Comparison of ENCODE assay signal across 8 mouse cellular contexts in genomic region chr3:127789500-127790191, GRCm38 (mm10). TPM values are rescaled to one million over a fixed set of nuclear protein-coding genes. Genes with fewer than 3 reads are reported as not detected.
A peak's percentile ranks its signal among the peaks of the same experiment; 100 is the strongest.
DNase-seq lines count a peak whose midpoint lies in the region; ATAC-seq and TF ChIP-seq lines count a peak whose summit lies in the region.

Gene Tifa (plus strand): TSS chr3:127789805.

- peak within 1 kb of the TSS; percentile 56 for H3K9ac ChIP-seq in embryonic facial prominence, embryonic 11.5 days (replicated peaks; ENCODE audit: low read length)
- peak within 1 kb of the TSS; percentile 50; the same call in 1 of the 2 replicates for H3K9ac ChIP-seq in midbrain, embryonic 16.5 days (ENCODE audit: low read depth, low read length)

- no peak for TF ChIP-seq POLR2A in kidney, adult 2 months (IDR thresholded peaks at IDR 0.05; ENCODE audit: low read depth, low read length)

- H3K36me3 ChIP-seq in embryonic facial prominence, embryonic 11.5 days (replicated peaks; ENCODE audit: control insufficient read depth, insufficient read depth, low read depth, low read length): no peaks in the 10 kb centered on the region
- H3K36me3 ChIP-seq in kidney, adult 2 months (ENCODE audit: control insufficient read depth, insufficient read depth, low read length): no peaks in the 10 kb centered on the region
- H3K36me3 ChIP-seq in midbrain, embryonic 16.5 days (ENCODE audit: control insufficient read depth, insufficient read depth, low read length): no peaks in the 10 kb centered on the region

- under 1% methylated on average over 44 of the region's 44 CpGs for WGBS in embryonic facial prominence, embryonic 11.5 days
- WGBS in kidney, adult 2 months: 2% methylated on average over 44 of the region's 44 CpGs
- WGBS in midbrain, embryonic 16.5 days: under 1% methylated on average over 44 of the region's 44 CpGs

- no peaks in the 10 kb centered on the region for H3K9me3 ChIP-seq in embryonic facial prominence, embryonic 11.5 days (replicated peaks; ENCODE audit: control insufficient read depth, low read length)
- H3K9me3 ChIP-seq in midbrain, embryonic 16.5 days (replicated peaks; ENCODE audit: control insufficient read depth, low read length, poor library complexity, severe bottlenecking): no peaks in the 10 kb centered on the region

- TF ChIP-seq CTCF in kidney, adult 2 months (conservative IDR thresholded peaks at IDR 0.05; ENCODE audit: insufficient read depth, insufficient read length, low read depth, low read length): no peak

- peaks cover 3% of the 10 kb centered on the region; the same call in 1 of the 2 replicates for H3K4me1 ChIP-seq in embryonic facial prominence, embryonic 11.5 days (ENCODE audit: control insufficient read depth, insufficient read depth, low read length)
- H3K4me1 ChIP-seq in kidney, adult 2 months (ENCODE audit: control insufficient read depth, insufficient read depth, low read length): peaks cover 12% of the 10 kb centered on the region; the same call in 1 of the 2 replicates
- peaks cover 11% of the 10 kb centered on the region for H3K4me1 ChIP-seq in midbrain, embryonic 16.5 days (ENCODE audit: control insufficient read depth, insufficient read depth, low read length)

- peak within 1 kb of the TSS; percentile 57 for H3K4me3 ChIP-seq in embryonic facial prominence, embryonic 11.5 days (ENCODE audit: low read depth, low read length)
- H3K4me3 ChIP-seq in kidney, adult 2 months (ENCODE audit: insufficient read depth, low read depth, low read length): peak within 1 kb of the TSS; percentile 61
- H3K4me3 ChIP-seq in midbrain, embryonic 16.5 days (ENCODE audit: low read depth, low read length): peak within 1 kb of the TSS; percentile 44

- peak within 1 kb of the TSS; percentile 98 for H3K4me2 ChIP-seq in embryonic facial prominence, embryonic 11.5 days (ENCODE audit: low read depth, low read length)
- peak within 1 kb of the TSS; percentile 96 for H3K4me2 ChIP-seq in midbrain, embryonic 16.5 days (ENCODE audit: low read length)

- peak; percentile 46 for ATAC-seq in embryonic facial prominence, embryonic 11.5 days (replicated peaks; ENCODE audit: insufficient number of reproducible peaks, low FRiP score, low TSS enrichment, low read depth)
- peak; percentile 60 for ATAC-seq in midbrain, embryonic 16.5 days

- H3K27me3 ChIP-seq in embryonic facial prominence, embryonic 11.5 days (ENCODE audit: control insufficient read depth, insufficient read depth, low read length): peaks cover 11% of the 10 kb centered on the region
- no peaks in the 10 kb centered on the region for H3K27me3 ChIP-seq in kidney, adult 2 months (replicated peaks; ENCODE audit: control insufficient read depth, insufficient read depth, low read length)
- peaks cover 23% of the 10 kb centered on the region for H3K27me3 ChIP-seq in midbrain, embryonic 16.5 days (ENCODE audit: control insufficient read depth, insufficient read depth, low read depth, low read length)

- peak; percentile 43 for DNase-seq in 3T3-L1 (ENCODE audit: low read depth, low spot score)
- peak; percentile 81 for DNase-seq in adrenal gland, postnatal 14 days
- peak; percentile 57 for DNase-seq in embryonic facial prominence, embryonic 11.5 days (ENCODE audit: low spot score)
- DNase-seq in heart, adult 8-10 months (ENCODE audit: low spot score): peak; percentile 76
- peak; percentile 74 for DNase-seq in kidney, adult 2 months
- peak; percentile 79 for DNase-seq in liver
- DNase-seq in spleen, postnatal 10 days (ENCODE audit: low spot score in 2 of 2): peak; percentile 79 to 80

- H3K27ac ChIP-seq in embryonic facial prominence, embryonic 11.5 days (replicated peaks; ENCODE audit: low read depth, low read length): no peak within 1 kb of the TSS
- peak within 1 kb of the TSS; percentile 10; the same call in 1 of the 2 replicates for H3K27ac ChIP-seq in kidney, adult 2 months (ENCODE audit: insufficient read depth, low read depth, low read length)
- H3K27ac ChIP-seq in midbrain, embryonic 16.5 days (ENCODE audit: low read length): no peak within 1 kb of the TSS; the same call in 1 of the 2 replicates

RNA-seq across cellular contexts. Expression of gene Tifa, which starts in this region (rescaled TPM):
- total RNA-seq in adrenal gland, postnatal 14 days (2021): 3.0 and 5.2 TPM in 2 replicates
- polyA plus RNA-seq in embryonic facial prominence, embryonic 11.5 days (2014; fragmentation: Nextera tagmentation; extraction: Ambion mirVana): 2.8 and 3.0 TPM in 2 replicates
- 1 to 10 TPM; 1.6 to 2.4 (median 2.1) TPM for total RNA-seq in heart, adult 8-10 months (2022)
- polyA plus RNA-seq in kidney, adult 2 months (2012; rRNA removed): 2.9 and 4.1 TPM in 2 replicates
- polyA plus RNA-seq in midbrain, embryonic 16.5 days (2015; fragmentation: Nextera tagmentation; extraction: Ambion mirVana): 3.1 and 3.8 TPM in 2 replicates
